14 mouse cellular contexts compared by ENCODE assay signal in the genomic region with DNA sequence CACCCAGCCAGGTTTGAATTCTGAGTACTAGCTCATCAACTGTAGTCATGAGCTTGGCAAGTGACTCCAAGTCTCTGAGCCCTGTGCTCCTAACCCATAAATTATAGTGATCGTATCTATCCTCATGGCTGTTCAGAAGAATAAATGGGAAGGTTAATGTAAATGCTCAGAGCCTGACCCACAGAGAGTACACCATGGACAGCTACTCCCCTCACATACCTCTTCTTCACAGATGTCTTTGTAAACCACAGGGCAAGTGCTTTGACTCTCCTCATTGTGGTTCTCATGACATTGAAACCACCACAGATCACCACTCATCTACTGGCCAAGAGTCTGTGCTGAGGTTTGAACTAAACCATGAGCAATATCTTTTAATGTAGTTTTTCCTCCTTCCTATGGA.
"Had no signal": no experiment of that assay in that cellular context is flagged by ENCODE, and none has a peak within 500 bp of the region (broad histone marks: within the 10 kb centered on the region; RNA-seq: fewer than 3 reads in every experiment).

No protein-coding gene starts in this region.

- DNase-seq: retina, postnatal 1 day; right cerebral cortex, adult 18-20 months; right cerebral cortex, postnatal 14 days; right cerebral cortex, postnatal 25 days; right cerebral cortex, postnatal 4 days; spleen, adult 18-20 months; thymus, adult 18-20 months; thymus, adult 2 months; thymus, postnatal 14 days; thymus, postnatal 25 days; thymus, postnatal 4 days had no signal

- H3K36me3 ChIP-seq: neural tube, embryonic 13.5 days; neural tube, embryonic 15.5 days; stomach, embryonic 15.5 days had no signal

- H3K27me3 ChIP-seq: neural tube, embryonic 13.5 days; neural tube, embryonic 15.5 days; stomach, embryonic 15.5 days had no signal

- H3K4me2 ChIP-seq: neural tube, embryonic 13.5 days; neural tube, embryonic 15.5 days; stomach, embryonic 15.5 days had no signal

- H3K4me3 ChIP-seq: neural tube, embryonic 13.5 days; neural tube, embryonic 15.5 days; stomach, embryonic 15.5 days had no signal
